Mouse (Mus musculus): ENCODE data around the gene Hs6st2. TPM values are rescaled to one million over a fixed set of nuclear protein-coding genes. Genes with fewer than 3 reads are reported as not detected.

The Hs6st2 gene
- total and polyA plus RNA-seq, 3 experiments = not detected

DNA sequence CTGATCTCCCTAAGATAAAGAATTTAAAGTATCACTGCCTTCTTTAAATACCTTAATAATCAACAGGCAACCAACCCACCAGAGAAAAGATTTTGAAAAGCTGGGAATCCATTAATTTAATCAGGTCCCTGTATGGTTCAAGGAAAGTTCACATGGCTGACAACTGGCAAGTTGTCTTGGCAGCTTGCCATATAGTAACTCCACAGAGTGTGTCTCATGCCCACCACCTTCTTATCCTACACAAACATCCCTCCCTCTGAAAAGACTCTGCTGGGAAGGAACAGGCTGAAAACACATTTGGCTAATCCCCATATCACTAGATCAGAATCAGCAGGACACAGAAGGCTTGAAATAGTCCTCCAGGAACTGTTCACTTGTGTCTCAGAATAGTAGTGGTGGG lies 193.3 kb downstream of the Hs6st2 start:
- DNase-seq (ENCODE audit: extremely low read depth) = no peak
- Histone ChIP-seq H3K4me3 (replicated peaks in 1 of 3; ENCODE audit: low read depth in 2 of 3, low read length in 2 of 3, poor library complexity in 1 of 3) (no peak overlapping the region), H3K27me3 (replicated peaks) (no peaks in the 10 kb centered on the region), H3K9me3 (replicated peaks; ENCODE audit: low read length) (no peaks in the 10 kb centered on the region), H3K4me2 (ENCODE audit: insufficient read depth, low read depth, poor library complexity, severe bottlenecking) (no peak overlapping the region), H3K27ac (ENCODE audit: insufficient read depth, low read depth) (no peak overlapping the region), H3K9ac (ENCODE audit: insufficient read depth, low read depth) (no peak overlapping the region), H3K36me3 (replicated peaks in 1 of 2; ENCODE audit: control insufficient read depth in 1 of 2, insufficient read depth in 1 of 2, low read length in 1 of 2) (no peaks in the 10 kb centered on the region), H3K4me1 (ENCODE audit: control insufficient read depth in 1 of 2, insufficient read depth in 2 of 2) (no peaks in the 10 kb centered on the region), H3K79me2 (replicated peaks; ENCODE audit: control insufficient read depth, extremely low read depth, insufficient read depth, poor library complexity, severe bottlenecking) (no peaks in the 10 kb centered on the region)
- in situ Hi-C loops (cut with MboI; ENCODE audit: low pct_ligation_motif_present, low pct_unique_long_range_greater_than_20kb, low sequenced_read_pairs) (no loop called here), dilution Hi-C loops (cut with MboI; ENCODE audit: extremely low pct_ligation_motif_present, extremely low pct_unique_long_range_greater_than_20kb, low sequenced_read_pairs) (no loop called here)
- TF ChIP-seq MAX (IDR thresholded peaks at IDR 0.05; ENCODE audit: low read length) = no peak
- no peak for TF ChIP-seq USF2 (conservative IDR thresholded peaks at IDR 0.05; ENCODE audit: low read depth, low read length)
- TF ChIP-seq PAX5 (IDR thresholded peaks at IDR 0.05; ENCODE audit: low read length) = no peak

- no peak overlapping the region for H3K4me3 ChIP-seq (replicated peaks in 1 of 3; ENCODE audit: low read depth in 2 of 3, low read length in 2 of 3, poor library complexity in 1 of 3)
- no peak overlapping the region for H3K27ac ChIP-seq (ENCODE audit: insufficient read depth, low read depth)
- H3K36me3 ChIP-seq (replicated peaks in 1 of 2; ENCODE audit: control insufficient read depth in 1 of 2, insufficient read depth in 1 of 2, low read length in 1 of 2) = no peaks in the 10 kb centered on the region
- peaks cover 0 to 4% of the 10 kb centered on the region in 2 experiments; a peak in 1 of 4 replicates for H3K4me1 ChIP-seq (ENCODE audit: control insufficient read depth in 1 of 2, insufficient read depth in 2 of 2)
- TF ChIP-seq GABPA (IDR thresholded peaks at IDR 0.05; ENCODE audit: insufficient replicate concordance, low read depth, low read length) (no peak), POLR2A (IDR thresholded peaks at IDR 0.05; ENCODE audit: low read depth, low read length) (no peak), CHD1 (IDR thresholded peaks at IDR 0.05; ENCODE audit: low read depth, low read length) (no peak), ETS1 (conservative IDR thresholded peaks at IDR 0.05; ENCODE audit: low read depth, low read length) (no peak), E2F4 (IDR thresholded peaks at IDR 0.05; ENCODE audit: insufficient replicate concordance, low read depth, low read length) (no peak), TCF12 (IDR thresholded peaks at IDR 0.05; ENCODE audit: low read depth, low read length) (no peak), USF2 (conservative IDR thresholded peaks at IDR 0.05; ENCODE audit: low read depth, low read length) (no peak), MYC (IDR thresholded peaks at IDR 0.05; ENCODE audit: low read depth, low read length) (no peak), ZNF384 (IDR thresholded peaks at IDR 0.05; ENCODE audit: low read depth, low read length) (no peak)
- no peak overlapping the region for H3K4me2 ChIP-seq (ENCODE audit: insufficient read depth, low read depth, poor library complexity, severe bottlenecking)
- H3K9ac ChIP-seq (ENCODE audit: insufficient read depth, low read depth) = no peak overlapping the region
- no peaks in the 10 kb centered on the region for H3K79me2 ChIP-seq (replicated peaks; ENCODE audit: control insufficient read depth, extremely low read depth, insufficient read depth, poor library complexity, severe bottlenecking)
- H3K9me3 ChIP-seq (replicated peaks; ENCODE audit: low read length) = no peaks in the 10 kb centered on the region
- in situ Hi-C loops (cut with MboI; ENCODE audit: low pct_ligation_motif_present, low pct_unique_long_range_greater_than_20kb, low sequenced_read_pairs) (no loop called here), dilution Hi-C loops (cut with MboI; ENCODE audit: extremely low pct_ligation_motif_present, extremely low pct_unique_long_range_greater_than_20kb, low sequenced_read_pairs) (no loop called here)
- H3K27me3 ChIP-seq (replicated peaks) = no peaks in the 10 kb centered on the region
- no peak for DNase-seq (ENCODE audit: extremely low read depth)
Observed at GRCm38 (mm10) chrX:51469411-51469810, 212.2 kb downstream of the Hs6st2 start.

DNA sequence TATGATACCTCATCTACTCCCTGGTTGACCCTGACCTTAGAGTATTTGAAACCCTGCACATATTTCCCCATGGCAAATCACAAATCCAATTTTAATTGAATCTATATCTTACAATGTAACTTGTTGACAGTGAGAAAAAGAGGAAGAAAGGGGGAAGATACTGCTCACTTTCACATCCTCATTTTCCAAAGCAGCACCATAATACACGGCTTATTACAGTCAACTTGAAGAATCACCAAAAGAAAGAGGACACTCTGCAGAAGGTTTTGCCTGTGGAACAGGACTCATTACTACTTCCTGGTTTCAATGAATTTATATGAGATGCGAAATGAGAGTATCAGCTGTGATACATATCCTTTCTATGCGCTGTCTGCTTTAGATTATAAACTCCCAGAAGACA lies 220.2 kb downstream of the Hs6st2 start:
- Histone ChIP-seq H3K27me3 (replicated peaks) (no peaks in the 10 kb centered on the region), H3K79me2 (replicated peaks; ENCODE audit: control insufficient read depth, extremely low read depth, insufficient read depth, poor library complexity, severe bottlenecking) (no peaks in the 10 kb centered on the region), H3K9ac (ENCODE audit: insufficient read depth, low read depth) (no peak overlapping the region), H3K9me3 (replicated peaks; ENCODE audit: low read length) (no peaks in the 10 kb centered on the region), H3K4me1 (ENCODE audit: control insufficient read depth in 1 of 2, insufficient read depth in 2 of 2) (peaks cover 0 to 4% of the 10 kb centered on the region in 2 experiments; a peak in 1 of 4 replicates), H3K4me2 (ENCODE audit: insufficient read depth, low read depth, poor library complexity, severe bottlenecking) (no peak overlapping the region), H3K4me3 (replicated peaks in 1 of 3; ENCODE audit: low read depth in 2 of 3, low read length in 2 of 3, poor library complexity in 1 of 3) (no peak overlapping the region), H3K36me3 (replicated peaks in 1 of 2; ENCODE audit: control insufficient read depth in 1 of 2, insufficient read depth in 1 of 2, low read length in 1 of 2) (no peaks in the 10 kb centered on the region), H3K27ac (ENCODE audit: insufficient read depth, low read depth) (no peak overlapping the region)
- TF ChIP-seq MXI1 (IDR thresholded peaks at IDR 0.05; ENCODE audit: low read depth, low read length) = no peak
- TF ChIP-seq USF1 (IDR thresholded peaks at IDR 0.05; ENCODE audit: low read depth, low read length) = no peak
- TF ChIP-seq NRF1 (IDR thresholded peaks at IDR 0.05; ENCODE audit: low read depth, low read length) = no peak
- TF ChIP-seq IRF4 (IDR thresholded peaks at IDR 0.05; ENCODE audit: low read depth, low read length) = 0 out of 2 replicates have a peak, but pooled peaks have one; percentile 26
- no peak for TF ChIP-seq RCOR1 (conservative IDR thresholded peaks at IDR 0.05; ENCODE audit: low read depth, low read length)
- TF ChIP-seq NELFE (IDR thresholded peaks at IDR 0.05; ENCODE audit: low read depth, low read length) = no peak
- no peak for TF ChIP-seq TBP (conservative IDR thresholded peaks at IDR 0.05; ENCODE audit: low read depth, low read length)
- no peak for TF ChIP-seq TCF12 (IDR thresholded peaks at IDR 0.05; ENCODE audit: low read depth, low read length)
- TF ChIP-seq EP300 (IDR thresholded peaks at IDR 0.05; ENCODE audit: low read length) = peak; percentile 38; the same call in 1 of the 2 replicates
- TF ChIP-seq SIN3A (IDR thresholded peaks at IDR 0.05; ENCODE audit: low read length) = no peak
- DNase-seq (ENCODE audit: extremely low read depth) = peak; percentile 18
- in situ Hi-C loops (cut with MboI; ENCODE audit: low pct_ligation_motif_present, low pct_unique_long_range_greater_than_20kb, low sequenced_read_pairs) (no loop called here), dilution Hi-C loops (cut with MboI; ENCODE audit: extremely low pct_ligation_motif_present, extremely low pct_unique_long_range_greater_than_20kb, low sequenced_read_pairs) (no loop called here)
